Mouse (Mus musculus) lung, postnatal 0 days (tissue): ENCODE measurements around the gene Odf3l1.

Experiments used
- CTCF ChIP-seq: IDR thresholded peaks from 2 replicates; pipeline ENCODE4 v1.5.1; 2016; ENCODE audit warnings: antibody characterized with exemption, mild to moderate bottlenecking
- EP300 ChIP-seq: IDR thresholded peaks from 2 replicates; pipeline ENCODE4 v1.6.1; 2016; ENCODE audit warnings: antibody characterized with exemption, mild to moderate bottlenecking, control low read depth

GRCm38 (mm10) chr9:56840721-56841120 lies 23.8 kb downstream of the Odf3l1 start:
- TF ChIP-seq CTCF (no peak), EP300 (no peak)
